Mouse (Mus musculus) heart, embryonic 14.5 days (tissue): ENCODE results near the gene Atp6v1c2. TPM values are rescaled to one million over a fixed set of nuclear protein-coding genes. Genes with fewer than 3 reads are reported as not detected.
A peak's percentile ranks its signal among the peaks of the same experiment; 100 is the strongest.

ENCODE experiments used
- ATAC-seq: fragments of 200-750 bp; cut with Nextera tagmentation; 2 replicates; pipeline ENCODE4 v1.8.0; 2017; ENCODE audit warnings: low read depth, moderate TSS enrichment; ENCODE audit not compliant: insufficient number of reproducible peaks, insufficient read depth, low FRiP score
- H3K27ac ChIP-seq, 2 experiments: fragments of 200-500 bp in 1 of 2; fragments of 300-500 bp in 1 of 2; sonication (generic) in 1 of 2; replicated peaks in 1 of 2; 2 replicates each; pipeline ENCODE4 v1.5.1; 2012 to 2014; ENCODE audit warnings: low read depth in 2 of 2, low read length in 2 of 2, control low read depth in 1 of 2, mild to moderate bottlenecking in 1 of 2, mixed read lengths in 1 of 2; ENCODE audit not compliant: control insufficient read depth in 1 of 2, insufficient read depth in 1 of 2
- H3K27me3 ChIP-seq: fragments of 300-500 bp; sonication (generic); 2 replicates; pipeline ENCODE4 v1.6.1; 2014; ENCODE audit warnings: mild to moderate bottlenecking, low read length, control low read depth; ENCODE audit not compliant: control insufficient read depth, insufficient read depth
- H3K36me3 ChIP-seq: fragments of 300-500 bp; sonication (generic); 2 replicates; pipeline ENCODE4 v1.6.1; 2014; ENCODE audit warnings: mild to moderate bottlenecking, control low read depth, low read length, mixed read lengths; ENCODE audit not compliant: control insufficient read depth, insufficient read depth
- H3K4me1 ChIP-seq, 2 experiments: fragments of 200-500 bp in 1 of 2; fragments of 300-500 bp in 1 of 2; sonication (generic) in 1 of 2; 2 replicates each; pipeline ENCODE4 v1.6.1; 2012 to 2014; ENCODE audit warnings: low read length in 2 of 2, control low read depth in 1 of 2, mixed read lengths in 1 of 2; ENCODE audit not compliant: control insufficient read depth in 2 of 2, insufficient read depth in 2 of 2
- H3K4me2 ChIP-seq: fragments of 300-500 bp; sonication (generic); 2 replicates; pipeline ENCODE4 v1.6.1; 2014; ENCODE audit warnings: mild to moderate bottlenecking, low read length
- H3K4me3 ChIP-seq, 2 experiments: fragments of 200-500 bp in 1 of 2; fragments of 300-500 bp in 1 of 2; sonication (generic) in 1 of 2; 2 replicates each; pipeline ENCODE4 v1.5.1; 2012 to 2014; ENCODE audit warnings: low read length in 2 of 2, mild to moderate bottlenecking in 2 of 2, control low read depth in 1 of 2, low read depth in 1 of 2, moderate library complexity in 1 of 2; ENCODE audit not compliant: control insufficient read depth in 1 of 2, insufficient read depth in 1 of 2
- H3K9ac ChIP-seq: fragments of 300-500 bp; sonication (generic); 2 replicates; pipeline ENCODE4 v1.6.1; 2014; ENCODE audit warnings: mild to moderate bottlenecking, low read length
- H3K9me3 ChIP-seq: fragments of 300-500 bp; sonication (generic); 2 replicates; pipeline ENCODE4 v1.6.1; 2016; ENCODE audit warnings: low read length, control low read depth; ENCODE audit not compliant: control insufficient read depth
- WGBS: fragments of 180-500 bp; shearing (Covaris S2); extraction: QIAGEN DNeasy Blood & Tissue Kit; methylation state at CpG from one replicate; pipeline ENCODE4 v1.1.7; 2014; 5-methylcytosine and 5-hydroxymethylcytosine counted together
- microRNA-seq: library from miRNA; unstranded; fragments of <30 nt; microRNA quantifications from one replicate; pipeline ENCODE4, GENCODE M21; 2016
- polyA plus RNA-seq: library from polyadenylated mRNA; unstranded; fragments of >200 nt; fragmentation: Nextera tagmentation; extraction: Ambion mirVana; gene quantifications from 2 replicates; pipeline ENCODE4 v1.2.1, GENCODE M21; 2014

Gene Atp6v1c2
- polyA plus RNA-seq, 1 experiment from 2014 or later, result 0.26 TPM

DNA sequence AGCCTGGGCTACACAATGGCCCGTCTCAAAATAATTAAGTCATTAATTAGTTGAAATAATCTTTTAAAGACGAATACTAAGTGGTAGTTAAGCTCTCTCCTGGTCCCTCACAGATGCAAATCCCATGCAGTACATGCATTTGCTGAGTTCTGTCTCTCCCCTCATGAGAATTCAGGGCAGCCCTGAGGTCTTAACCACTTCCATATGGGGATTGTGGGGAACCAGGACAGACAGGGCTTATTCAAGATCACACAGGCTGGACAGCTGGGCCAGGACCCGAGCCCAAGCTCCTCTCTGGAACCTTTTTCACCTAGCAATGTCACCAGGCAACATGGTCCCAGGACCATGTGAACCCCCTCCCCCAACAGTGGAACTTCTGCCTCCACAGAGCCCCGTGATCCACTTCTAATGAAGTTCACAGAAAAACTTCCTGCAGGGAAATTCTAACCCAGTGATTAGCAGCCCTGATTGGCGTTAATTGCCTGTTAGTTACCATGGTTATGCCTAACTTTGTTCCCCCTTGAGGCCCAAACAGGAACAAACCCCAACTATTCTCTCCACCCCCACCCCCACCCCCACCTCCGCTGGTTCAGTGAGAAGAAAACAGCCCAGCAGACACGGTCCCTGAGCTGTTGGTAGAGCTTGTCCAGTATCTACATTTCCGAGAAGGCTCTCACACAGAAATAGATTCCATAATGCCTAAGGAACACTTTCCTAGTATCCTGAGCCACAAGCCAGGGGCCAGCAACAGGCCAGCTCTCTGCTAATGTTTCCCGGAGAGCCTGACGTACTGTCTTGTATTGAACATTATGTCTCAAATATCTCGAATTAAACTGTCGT, 90.4 kb downstream of the Atp6v1c2 start:
- H3K4me1 ChIP-seq, result no peaks in the 10 kb centered on the region; a peak in 1 of 4 replicates
- H3K9ac ChIP-seq, result no peak overlapping the region
- WGBS, result 49% methylated on average over 12 of the region's 12 CpGs
- no peak overlapping the region for H3K4me3 ChIP-seq
- no peak for ATAC-seq
- H3K9me3 ChIP-seq, result peaks cover 4% of the 10 kb centered on the region; the same call in 1 of the 2 replicates
- H3K36me3 ChIP-seq, result no peaks in the 10 kb centered on the region
- H3K27me3 ChIP-seq, result no peaks in the 10 kb centered on the region
- H3K27ac ChIP-seq, result no peak overlapping the region
- no peak overlapping the region for H3K4me2 ChIP-seq

DNA sequence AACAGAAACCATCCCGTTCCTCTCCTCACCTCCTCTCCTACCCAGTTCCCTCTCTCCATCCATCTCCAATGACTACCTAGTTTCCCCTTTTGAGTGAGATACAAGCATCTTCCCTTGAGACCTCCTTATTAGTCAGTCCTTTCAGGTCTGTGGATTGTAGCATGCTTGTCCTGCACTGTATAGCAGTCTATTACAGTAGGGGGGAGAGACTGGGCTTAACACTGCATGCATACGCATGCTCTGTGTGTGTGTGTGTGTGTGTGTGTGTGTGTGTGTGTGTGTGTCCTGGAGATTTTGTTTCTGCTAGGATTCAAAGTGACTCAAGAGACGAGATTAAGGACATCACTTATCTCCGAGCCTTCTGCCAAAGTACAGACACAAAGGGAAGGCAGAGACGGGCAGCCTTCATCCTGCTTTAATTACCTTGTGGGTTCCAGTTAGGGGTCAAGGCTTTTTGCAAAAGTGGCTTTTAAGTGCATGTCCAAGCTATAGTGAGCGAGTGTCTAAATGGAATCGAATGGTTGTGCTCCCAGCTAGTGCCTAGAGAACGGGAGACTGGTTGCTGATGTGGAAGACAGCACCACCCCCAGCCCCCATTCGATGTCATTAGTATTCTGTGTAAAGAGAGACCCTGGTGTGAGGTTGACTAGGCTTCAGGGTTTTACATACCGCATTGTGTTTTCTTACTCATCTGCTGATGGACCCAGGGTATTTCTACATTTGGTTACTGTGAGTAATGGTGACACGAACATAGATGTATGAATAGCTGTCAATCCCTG, 93.4 kb downstream of the Atp6v1c2 start:
- no peaks in the 10 kb centered on the region for H3K27me3 ChIP-seq
- no peaks in the 10 kb centered on the region for H3K9me3 ChIP-seq
- no peaks in the 10 kb centered on the region for H3K36me3 ChIP-seq
- no peak overlapping the region for H3K9ac ChIP-seq
- H3K4me3 ChIP-seq, result no peak overlapping the region
- no peak overlapping the region for H3K4me2 ChIP-seq
- no peak overlapping the region for H3K27ac ChIP-seq
- 40% methylated on average over 11 of the region's 11 CpGs for WGBS
- H3K4me1 ChIP-seq, result no peaks in the 10 kb centered on the region; a peak in 1 of 4 replicates
- no peak for ATAC-seq

Small RNA genes within 50 kb of the gene (microRNA-seq; reads per million reads assigned to microRNA genes)
- gene Mir3066, result 3.9 reads per million, percentile 11 among the genes with 10 or more reads in this experiment

Other genes with a start within 250 kb of the Atp6v1c2 start
- 0.07 and 0.35 TPM in 2 replicates for gene Kcnf1, start 152.5 kb downstream of the Atp6v1c2 start, polyA plus RNA-seq
- 316 and 321 TPM in 2 replicates for gene Pdia6, start 62.8 kb downstream of the Atp6v1c2 start, polyA plus RNA-seq
- gene Nol10, start 19.1 kb upstream of the Atp6v1c2 start, polyA plus RNA-seq, result 10.1 and 11.3 TPM in 2 replicates
- 122 and 127 TPM in 2 replicates for gene Odc1, start 215.4 kb upstream of the Atp6v1c2 start, polyA plus RNA-seq